Comparison of ENCODE assay signal across 8 mouse cellular contexts in the genomic region with DNA sequence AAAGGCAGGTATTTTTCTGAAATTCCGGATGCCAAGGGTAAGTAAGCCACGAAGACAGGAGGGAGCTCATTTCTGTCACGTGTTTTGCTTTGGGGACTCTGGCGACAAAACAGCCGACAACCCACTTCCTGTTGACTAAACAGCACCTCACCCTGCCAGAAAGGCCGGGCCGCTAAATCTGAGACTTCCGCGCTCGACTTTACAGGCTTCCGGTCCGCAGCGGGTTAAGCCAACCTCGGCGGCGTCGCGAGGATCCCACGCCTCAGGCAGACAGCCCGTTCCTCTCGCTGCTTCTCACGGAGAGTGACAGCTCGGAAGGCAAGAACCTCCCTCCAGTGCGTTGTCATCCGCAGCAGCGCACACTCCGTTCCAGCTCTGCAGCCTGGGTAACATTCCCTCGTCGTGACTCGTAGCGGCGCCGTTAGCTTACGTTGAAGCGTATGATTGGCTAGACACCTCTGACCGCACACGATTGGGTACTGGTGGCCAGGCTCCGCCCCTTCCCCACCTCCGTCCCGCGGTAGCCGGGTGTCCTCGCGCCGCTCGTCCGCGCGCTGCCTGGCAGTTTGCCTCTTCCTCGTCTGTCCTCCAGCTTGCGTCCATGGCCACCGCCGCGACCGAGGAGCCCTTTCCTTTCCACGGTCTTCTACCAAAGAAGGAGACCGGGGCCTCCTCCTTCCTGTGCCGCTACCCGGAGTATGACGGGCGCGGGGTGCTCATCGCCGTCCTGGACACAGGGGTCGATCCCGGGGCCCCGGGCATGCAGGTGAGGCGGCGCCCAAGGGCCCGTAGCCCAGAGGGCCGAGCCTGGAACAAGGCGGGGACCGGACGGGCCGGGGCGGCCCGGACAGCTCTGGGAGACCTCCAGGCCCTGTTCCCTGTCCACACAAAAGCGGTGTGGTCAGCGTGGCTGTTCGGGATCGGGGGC. TPM values are rescaled to one million over a fixed set of nuclear protein-coding genes. Genes with fewer than 3 reads are reported as not detected.
A peak's percentile ranks its signal among the peaks of the same experiment; 100 is the strongest.
DNase-seq lines count a peak whose midpoint lies in the region; ATAC-seq and TF ChIP-seq lines count a peak whose summit lies in the region.

A gene (plus strand): TSS at position 160 of the 928 bp plus-strand sequence.

- peak within 1 kb of the TSS; percentile 73 for H3K4me2 ChIP-seq in hindbrain, postnatal 0 days (ENCODE audit: low read depth, low read length)

- DNase-seq in ZHBTc4 (ENCODE audit: low read depth, low spot score) = peak; percentile 99
- DNase-seq in gastrocnemius, adult 2 months = peak; percentile 99
- peak; percentile 99 for DNase-seq in hindbrain, postnatal 0 days (ENCODE audit: low spot score)
- DNase-seq in left cerebral cortex, adult 2 months (ENCODE audit: extremely low spot score in 1 of 2, low spot score in 2 of 2) = peak; percentile 98
- DNase-seq in right cerebral cortex, adult 2 months (ENCODE audit: low spot score in 2 of 2) = peak; percentile 98 to 99
- peak; percentile 96 for DNase-seq in urinary bladder, postnatal 14 days (ENCODE audit: low spot score)

- H3K27me3 ChIP-seq in hindbrain, postnatal 0 days (ENCODE audit: insufficient read depth, low read length) = no peaks in the 10 kb centered on the region

- H3K4me1 ChIP-seq in hindbrain, postnatal 0 days (ENCODE audit: insufficient read depth, low read length) = peaks cover 8% of the 10 kb centered on the region; the same call in 1 of the 2 replicates

- peak within 1 kb of the TSS; percentile 98 for H3K9ac ChIP-seq in hindbrain, postnatal 0 days (replicated peaks; ENCODE audit: low read length)

- intact Hi-C loops in gastrocnemius, adult 2 months (cut with DNase I) = loop anchor here (5.0 to 10.0 kb wide), 2 partner anchors 106 to 1861 kb away; a partner anchor contains a TSS
- intact Hi-C loops in left cerebral cortex, adult 2 months (cut with DNase I) = loop anchor here (2.0 to 5.0 kb wide), 2 partner anchors 105 to 184 kb away; a partner anchor contains a TSS

- H3K27ac ChIP-seq in gastrocnemius, adult 2 months = peak within 1 kb of the TSS; percentile 97
- H3K27ac ChIP-seq in hindbrain, postnatal 0 days = peak within 1 kb of the TSS; percentile 92
- peak within 1 kb of the TSS; percentile 92 for H3K27ac ChIP-seq in left cerebral cortex, adult 2 months

- TF ChIP-seq CTCF in gastrocnemius, adult 2 months (IDR thresholded peaks at IDR 0.05) = no peak
- TF ChIP-seq CTCF in hindbrain, postnatal 0 days (IDR thresholded peaks at IDR 0.05; ENCODE audit: low read depth) = no peak
- no peak for TF ChIP-seq CTCF in left cerebral cortex, adult 2 months (IDR thresholded peaks at IDR 0.05)

- H3K4me3 ChIP-seq in gastrocnemius, adult 2 months = peak within 1 kb of the TSS; percentile 100
- H3K4me3 ChIP-seq in hindbrain, postnatal 0 days (ENCODE audit: low read length) = peak within 1 kb of the TSS; percentile 100
- H3K4me3 ChIP-seq in left cerebral cortex, adult 2 months = peak within 1 kb of the TSS; percentile 95

- no peaks in the 10 kb centered on the region for H3K9me3 ChIP-seq in hindbrain, postnatal 0 days (ENCODE audit: low read length)

- no peaks in the 10 kb centered on the region for H3K36me3 ChIP-seq in hindbrain, postnatal 0 days (ENCODE audit: insufficient read depth, low read length)

- peak; percentile 96 for ATAC-seq in common myeloid progenitor, adult 5-6 weeks (replicated peaks; ENCODE audit: low read depth, poor library complexity, severe bottlenecking)
- ATAC-seq in hindbrain, postnatal 0 days = peak; percentile 100
- peak; percentile 94 for ATAC-seq in megakaryocyte, adult 5-6 weeks (ENCODE audit: poor library complexity, severe bottlenecking)

- under 1% methylated on average over 81 of the region's 81 CpGs for WGBS in hindbrain, postnatal 0 days

RNA-seq across cellular contexts. Expression of the gene that starts here (rescaled TPM):
- 113 and 127 TPM in 2 replicates for total RNA-seq in common myeloid progenitor, adult 5-6 weeks (2017)
- 10 to 100 TPM; 39.9 to 40.5 TPM for total RNA-seq in gastrocnemius, adult 2 months (2021)
- total RNA-seq in hindbrain, postnatal 0 days (2014; rRNA removed) = 26.4 and 28.5 TPM in 2 replicates
- polyA plus RNA-seq in hindbrain, postnatal 0 days (2015; fragmentation: Nextera tagmentation; extraction: Ambion mirVana) = 46.2 and 49.8 TPM in 2 replicates
- 10 to 100 TPM; 47.4 to 50.5 TPM for total RNA-seq in left cerebral cortex, adult 2 months (2021)
- 69.7 and 80.3 TPM in 2 replicates for total RNA-seq in megakaryocyte, adult 5-6 weeks (2015)
- total RNA-seq in megakaryocyte, adult 5-6 weeks (2017) = 77.1 and 84.2 TPM in 2 replicates

Comparison
In these comparisons a context has a peak if more than half of its experiments do, and no peak if none do; other contexts are left out.
1. Peak in every context shown above with its lines: DNase-seq, ATAC-seq, H3K4me3 ChIP-seq and H3K27ac ChIP-seq.